Mouse (Mus musculus): ENCODE results near the gene Hdac2.

The Hdac2 gene

GRCm38 (mm10) chr10:36974086-36974675 lies at the start of gene Hdac2:
TSS of gene Hdac2 (plus strand) at chr10:36974544.
- peak; percentile 82 to 92 for DNase-seq (ENCODE audit: low spot score in 2 of 2)

GRCm38 (mm10) chr10:36928212-36928611 lies 46.1 kb upstream of the Hdac2 start:
- no peak for DNase-seq (ENCODE audit: low spot score in 2 of 2)

GRCm38 (mm10) chr10:36935863-36936262 lies 38.5 kb upstream of the Hdac2 start:
- no peak for DNase-seq (ENCODE audit: low spot score in 2 of 2)

GRCm38 (mm10) chr10:36936271-36936670 lies 38.1 kb upstream of the Hdac2 start:
- DNase-seq (ENCODE audit: low spot score in 2 of 2): no peak

- DNase-seq (ENCODE audit: low spot score in 2 of 2): no peak
These were observed 22.6 kb upstream of the Hdac2 start for GRCm38 (mm10) chr10:36951742-36952141.

GRCm38 (mm10) chr10:36952622-36953021 lies 21.7 kb upstream of the Hdac2 start:
- no peak for DNase-seq (ENCODE audit: low spot score in 2 of 2)

- no peak for DNase-seq (ENCODE audit: low spot score in 2 of 2)
These were observed 14.7 kb upstream of the Hdac2 start for GRCm38 (mm10) chr10:36959563-36960110.

- DNase-seq (ENCODE audit: low spot score in 2 of 2): no peak
These were observed 9.9 kb upstream of the Hdac2 start for GRCm38 (mm10) chr10:36964406-36964805.

- peak in 1 of 2 experiments; percentile 58 for DNase-seq (ENCODE audit: low spot score in 2 of 2)
These were observed 554 bp downstream of the Hdac2 start for GRCm38 (mm10) chr10:36974676-36975520.

GRCm38 (mm10) chr10:36981866-36982265 lies 7.5 kb downstream of the Hdac2 start:
- DNase-seq (ENCODE audit: low spot score in 2 of 2): no peak

GRCm38 (mm10) chr10:36992149-36992548 lies 17.8 kb downstream of the Hdac2 start:
- DNase-seq (ENCODE audit: low spot score in 2 of 2): no peak

GRCm38 (mm10) chr10:37000839-37001238 lies 26.5 kb downstream of the Hdac2 start:
- DNase-seq (ENCODE audit: low spot score in 2 of 2): no peak

- DNase-seq (ENCODE audit: low spot score in 2 of 2): peak; percentile 37 to 68
These were observed 40.1 kb downstream of the Hdac2 start for GRCm38 (mm10) chr10:37014274-37015107.

GRCm38 (mm10) chr10:37015729-37016128 lies 41.4 kb downstream of the Hdac2 start:
- DNase-seq (ENCODE audit: low spot score in 2 of 2): no peak

GRCm38 (mm10) chr10:37016200-37016599 lies 41.9 kb downstream of the Hdac2 start:
- no peak for DNase-seq (ENCODE audit: low spot score in 2 of 2)

- DNase-seq (ENCODE audit: low spot score in 2 of 2): no peak
These were observed 50.0 kb downstream of the Hdac2 start for GRCm38 (mm10) chr10:37024301-37024700.

GRCm38 (mm10) chr10:37028651-37029050 lies 54.3 kb downstream of the Hdac2 start:
- no peak for DNase-seq (ENCODE audit: low spot score in 2 of 2)

- DNase-seq (ENCODE audit: low spot score in 2 of 2): no peak
These were observed 60.8 kb downstream of the Hdac2 start for GRCm38 (mm10) chr10:37035090-37035497.

- no peak for DNase-seq (ENCODE audit: low spot score in 2 of 2)
These were observed 73.3 kb downstream of the Hdac2 start for GRCm38 (mm10) chr10:37047661-37048098.

Measured in spleen, postnatal 4 days (tissue).